Mouse (Mus musculus) small intestine, adult 2 months (tissue): ENCODE results near the gene Smg1.

ENCODE experiments used
- CTCF ChIP-seq: fragments of 200-500 bp; IDR thresholded peaks from 2 replicates; pipeline ENCODE4 v1.5.1; 2012; ENCODE audit warnings: low read depth, mild to moderate bottlenecking, control low read depth, inconsistent platforms, low read length, moderate library complexity, mixed read lengths; ENCODE audit not compliant: insufficient replicate concordance, insufficient read length; ENCODE audit errors: extremely low read depth
- POLR2A ChIP-seq: fragments of 200-500 bp; IDR thresholded peaks from 2 replicates; pipeline ENCODE4 v1.6.1; 2012; ENCODE audit warnings: low read depth, mild to moderate bottlenecking, control low read depth, inconsistent platforms, low read length, moderate library complexity

GRCm38 (mm10) chr7:118219777-118220176 lies 23.7 kb downstream of the Smg1 start:
- no peak for TF ChIP-seq CTCF
- TF ChIP-seq POLR2A, result no peak
